Mouse (Mus musculus) spleen, adult 2 months (tissue): Measurements from ENCODE around the gene Ap1b1.

Source experiments
- CTCF ChIP-seq: fragments of 200-500 bp; IDR thresholded peaks from 2 replicates; pipeline ENCODE4 v1.5.1; 2011; ENCODE audit warnings: mild to moderate bottlenecking, inconsistent platforms; ENCODE audit not compliant: insufficient read depth, insufficient read length, insufficient replicate concordance; ENCODE audit errors: extremely low read depth
- POLR2A ChIP-seq: fragments of 200-500 bp; IDR thresholded peaks from 2 replicates; pipeline ENCODE4 v1.6.1; 2011; ENCODE audit warnings: low read depth, low read length, inconsistent platforms

DNA sequence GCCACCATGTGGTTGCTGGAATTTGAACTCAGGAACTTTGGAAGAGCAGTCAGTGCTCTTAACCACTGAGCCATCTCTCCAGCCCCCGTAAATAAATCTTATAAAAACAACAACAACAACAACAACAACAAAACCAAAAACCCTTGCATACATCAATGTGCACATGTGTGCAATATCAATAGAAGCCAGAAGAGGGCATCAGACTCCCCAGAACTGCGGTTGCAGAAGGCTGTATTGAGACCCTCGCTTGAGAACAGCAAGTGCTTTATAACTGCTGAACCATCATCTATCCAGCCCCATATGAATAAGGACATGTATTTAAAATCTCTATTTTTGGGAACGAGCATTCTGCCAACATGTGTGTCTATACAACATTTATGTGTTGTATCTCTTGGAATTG lies 88.3 kb downstream of the Ap1b1 start:
- TF ChIP-seq POLR2A (no peak), CTCF (no peak)
